Mouse (Mus musculus): Measurements from ENCODE around the gene Sgip1. TPM values are rescaled to one million over a fixed set of nuclear protein-coding genes. Genes with fewer than 3 reads are reported as not detected.

Gene Sgip1
- polyA plus RNA-seq, 1 experiment = 0.35 TPM

- no peak overlapping the region for H3K27ac ChIP-seq (ENCODE audit: insufficient read depth, low read depth, low read length)
- H3K27me3 ChIP-seq (ENCODE audit: control insufficient read depth, insufficient read depth, low read length) = no peaks in the 10 kb centered on the region
- no peak overlapping the region for H3K4me3 ChIP-seq (ENCODE audit: low read depth, low read length)
- H3K4me1 ChIP-seq (ENCODE audit: control insufficient read depth, insufficient read depth, insufficient read length, low read length) = no peaks in the 10 kb centered on the region
- WGBS = 91% methylated on average over 4 of the region's 4 CpGs
- TF ChIP-seq POLR2A (IDR thresholded peaks at IDR 0.05; ENCODE audit: low read depth, low read length) = no peak
- no peak for TF ChIP-seq CTCF (IDR thresholded peaks at IDR 0.05; ENCODE audit: extremely low read depth, insufficient read length, insufficient replicate concordance, low read depth, low read length)
- no peaks in the 10 kb centered on the region for H3K36me3 ChIP-seq (ENCODE audit: control insufficient read depth, insufficient read depth, low read length)
These were observed 60.8 kb downstream of the Sgip1 start for GRCm38 (mm10) chr4:102801936-102802335.

- WGBS = 64% methylated on average over 5 of the region's 5 CpGs
- Histone ChIP-seq H3K36me3 (ENCODE audit: control insufficient read depth, insufficient read depth, low read length) (no peaks in the 10 kb centered on the region), H3K4me1 (ENCODE audit: control insufficient read depth, insufficient read depth, insufficient read length, low read length) (no peaks in the 10 kb centered on the region), H3K27me3 (ENCODE audit: control insufficient read depth, insufficient read depth, low read length) (no peaks in the 10 kb centered on the region), H3K4me3 (ENCODE audit: low read depth, low read length) (no peak overlapping the region), H3K27ac (ENCODE audit: insufficient read depth, low read depth, low read length) (no peak overlapping the region)
- TF ChIP-seq CTCF (IDR thresholded peaks at IDR 0.05; ENCODE audit: extremely low read depth, insufficient read length, insufficient replicate concordance, low read depth, low read length) (no peak), POLR2A (IDR thresholded peaks at IDR 0.05; ENCODE audit: low read depth, low read length) (no peak)
These were observed 63.5 kb downstream of the Sgip1 start for GRCm38 (mm10) chr4:102804611-102805010.

GRCm38 (mm10) chr4:102806987-102807386 lies 65.9 kb downstream of the Sgip1 start:
- Histone ChIP-seq H3K27me3 (ENCODE audit: control insufficient read depth, insufficient read depth, low read length) (no peaks in the 10 kb centered on the region), H3K4me3 (ENCODE audit: low read depth, low read length) (no peak overlapping the region), H3K27ac (ENCODE audit: insufficient read depth, low read depth, low read length) (no peak overlapping the region), H3K4me1 (ENCODE audit: control insufficient read depth, insufficient read depth, insufficient read length, low read length) (no peaks in the 10 kb centered on the region), H3K36me3 (ENCODE audit: control insufficient read depth, insufficient read depth, low read length) (no peaks in the 10 kb centered on the region)
- 74% methylated on average over 3 of the region's 3 CpGs for WGBS
- no peak for TF ChIP-seq CTCF (IDR thresholded peaks at IDR 0.05; ENCODE audit: extremely low read depth, insufficient read length, insufficient replicate concordance, low read depth, low read length)
- no peak for TF ChIP-seq POLR2A (IDR thresholded peaks at IDR 0.05; ENCODE audit: low read depth, low read length)

- Histone ChIP-seq H3K27me3 (ENCODE audit: control insufficient read depth, insufficient read depth, low read length) (no peaks in the 10 kb centered on the region), H3K36me3 (ENCODE audit: control insufficient read depth, insufficient read depth, low read length) (no peaks in the 10 kb centered on the region), H3K27ac (ENCODE audit: insufficient read depth, low read depth, low read length) (no peak overlapping the region), H3K4me3 (ENCODE audit: low read depth, low read length) (no peak overlapping the region), H3K4me1 (ENCODE audit: control insufficient read depth, insufficient read depth, insufficient read length, low read length) (no peaks in the 10 kb centered on the region)
- TF ChIP-seq CTCF (IDR thresholded peaks at IDR 0.05; ENCODE audit: extremely low read depth, insufficient read length, insufficient replicate concordance, low read depth, low read length) (no peak), POLR2A (IDR thresholded peaks at IDR 0.05; ENCODE audit: low read depth, low read length) (no peak)
These were observed 67.2 kb downstream of the Sgip1 start for GRCm38 (mm10) chr4:102808258-102808657.

DNA sequence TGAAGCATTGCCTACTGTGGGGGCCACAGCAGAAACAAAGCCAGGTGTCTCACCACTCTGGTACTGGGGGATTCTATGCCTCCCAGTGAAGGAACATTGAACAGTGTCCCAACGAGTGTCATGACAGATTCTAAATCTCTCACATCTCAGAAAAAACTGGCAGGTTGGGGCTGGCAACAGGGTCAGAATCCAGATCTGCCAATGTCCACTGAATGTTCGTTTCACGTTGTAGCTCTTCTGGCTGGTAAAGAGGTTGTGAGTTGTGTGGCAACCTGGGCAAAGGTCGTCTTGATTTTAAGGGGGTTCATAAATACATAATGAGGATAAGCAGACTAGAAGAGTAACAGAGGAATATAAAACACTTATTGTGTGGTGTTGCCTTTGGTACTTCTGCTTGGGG lies 68.2 kb downstream of the Sgip1 start:
- H3K4me1 ChIP-seq (ENCODE audit: control insufficient read depth, insufficient read depth, insufficient read length, low read length) = no peaks in the 10 kb centered on the region
- TF ChIP-seq CTCF (IDR thresholded peaks at IDR 0.05; ENCODE audit: extremely low read depth, insufficient read length, insufficient replicate concordance, low read depth, low read length) (no peak), POLR2A (IDR thresholded peaks at IDR 0.05; ENCODE audit: low read depth, low read length) (no peak)
- 50% methylated on average over 4 of the region's 4 CpGs for WGBS
- H3K27me3 ChIP-seq (ENCODE audit: control insufficient read depth, insufficient read depth, low read length) = no peaks in the 10 kb centered on the region
- no peak overlapping the region for H3K4me3 ChIP-seq (ENCODE audit: low read depth, low read length)
- no peaks in the 10 kb centered on the region for H3K36me3 ChIP-seq (ENCODE audit: control insufficient read depth, insufficient read depth, low read length)
- H3K27ac ChIP-seq (ENCODE audit: insufficient read depth, low read depth, low read length) = no peak overlapping the region

DNA sequence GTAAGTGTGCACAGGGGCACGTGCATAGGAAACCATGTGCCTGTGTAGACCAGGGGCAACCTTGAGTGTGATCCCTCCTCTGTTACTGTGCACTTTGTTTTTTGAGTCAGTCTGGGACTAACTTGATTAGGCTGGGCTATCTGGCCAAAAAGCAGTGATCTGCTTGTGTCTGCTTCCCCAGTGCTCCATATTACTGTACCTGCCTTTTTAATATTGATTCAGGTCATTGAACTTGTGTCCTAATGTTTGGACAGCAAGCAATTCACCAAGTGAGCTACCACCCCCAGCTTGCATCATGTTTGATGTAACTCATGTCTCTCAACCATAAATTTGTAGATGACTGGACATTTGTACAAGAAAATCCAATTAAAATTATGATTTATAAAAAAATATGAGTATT lies 69.2 kb downstream of the Sgip1 start:
- no peaks in the 10 kb centered on the region for H3K4me1 ChIP-seq (ENCODE audit: control insufficient read depth, insufficient read depth, insufficient read length, low read length)
- H3K4me3 ChIP-seq (ENCODE audit: low read depth, low read length) = no peak overlapping the region
- H3K36me3 ChIP-seq (ENCODE audit: control insufficient read depth, insufficient read depth, low read length) = no peaks in the 10 kb centered on the region
- TF ChIP-seq CTCF (IDR thresholded peaks at IDR 0.05; ENCODE audit: extremely low read depth, insufficient read length, insufficient replicate concordance, low read depth, low read length) (no peak), POLR2A (IDR thresholded peaks at IDR 0.05; ENCODE audit: low read depth, low read length) (no peak)
- no peaks in the 10 kb centered on the region for H3K27me3 ChIP-seq (ENCODE audit: control insufficient read depth, insufficient read depth, low read length)
- WGBS = 85% methylated on average over 1 of the region's 1 CpGs
- no peak overlapping the region for H3K27ac ChIP-seq (ENCODE audit: insufficient read depth, low read depth, low read length)

DNA sequence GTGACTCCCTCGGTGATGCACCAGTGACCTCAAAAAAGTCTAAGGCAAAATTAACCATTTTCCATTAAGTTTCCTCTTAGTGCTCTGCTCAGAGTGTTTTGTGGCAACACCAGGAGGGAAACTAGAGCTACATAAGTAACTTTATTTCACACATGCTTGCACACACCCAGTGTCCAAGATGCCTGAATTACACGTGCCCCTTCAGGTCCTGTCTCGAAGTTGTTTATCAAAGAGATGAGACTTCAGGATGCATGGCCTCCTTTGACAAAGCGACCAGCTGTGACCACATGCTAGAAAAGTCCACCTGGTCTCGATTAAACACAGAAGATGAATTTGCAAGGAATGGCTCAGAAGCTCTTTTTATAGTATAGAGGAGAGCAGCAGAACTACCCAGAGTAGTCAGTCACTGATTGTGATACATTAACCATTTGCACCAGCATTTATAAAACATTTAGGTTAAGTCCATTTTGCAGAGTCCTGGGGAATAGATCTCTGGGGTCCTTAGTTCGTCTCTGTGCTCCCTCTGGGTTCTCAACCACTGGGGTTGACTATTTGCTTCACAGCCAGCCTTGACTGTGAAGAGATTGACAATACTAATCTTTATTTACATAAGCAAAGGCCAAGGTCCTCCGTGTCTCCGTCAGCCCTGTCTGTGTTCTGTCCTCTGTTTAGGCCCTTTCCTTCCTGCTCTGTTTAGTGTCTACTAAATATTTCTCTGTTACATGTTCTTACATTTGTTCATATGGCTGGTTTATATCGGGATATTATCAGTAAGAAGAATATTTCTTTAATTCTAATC lies 70.1 kb downstream of the Sgip1 start:
- Histone ChIP-seq H3K27me3 (ENCODE audit: control insufficient read depth, insufficient read depth, low read length) (no peaks in the 10 kb centered on the region), H3K27ac (ENCODE audit: insufficient read depth, low read depth, low read length) (no peak overlapping the region), H3K4me1 (ENCODE audit: control insufficient read depth, insufficient read depth, insufficient read length, low read length) (no peaks in the 10 kb centered on the region), H3K4me3 (ENCODE audit: low read depth, low read length) (no peak overlapping the region), H3K36me3 (ENCODE audit: control insufficient read depth, insufficient read depth, low read length) (no peaks in the 10 kb centered on the region)
- 43% methylated on average over 9 of the region's 9 CpGs for WGBS
- TF ChIP-seq CTCF (IDR thresholded peaks at IDR 0.05; ENCODE audit: extremely low read depth, insufficient read length, insufficient replicate concordance, low read depth, low read length) (no peak), POLR2A (IDR thresholded peaks at IDR 0.05; ENCODE audit: low read depth, low read length) (no peak)

Measured in small intestine, adult 2 months (tissue).